Mouse (Mus musculus) C2C12 (cell line): ENCODE results near the gene Epsti1.

Source experiments
- CEBPB ChIP-seq: IDR thresholded peaks from one replicate; pipeline ENCODE4 v1.6.1; 2011; ENCODE audit warnings: low read depth, mild to moderate bottlenecking, control low read depth, moderate library complexity
- CTCF ChIP-seq: IDR thresholded peaks from one replicate; pipeline ENCODE4 v1.5.1; 2011; ENCODE audit not compliant: control insufficient read depth, insufficient read depth, insufficient read length
- FOSL1 ChIP-seq: IDR thresholded peaks from one replicate; pipeline ENCODE4 v1.8.0; 2011; ENCODE audit warnings: mild to moderate bottlenecking, low read length; ENCODE audit not compliant: poor library complexity, insufficient read depth, severe bottlenecking
- MAX ChIP-seq: IDR thresholded peaks from one replicate; pipeline ENCODE4 v1.6.1; 2011; ENCODE audit warnings: mild to moderate bottlenecking, control low read depth
- MYOD1 ChIP-seq: IDR thresholded peaks from one replicate; pipeline ENCODE4 v1.6.1; 2011; ENCODE audit warnings: low read depth; ENCODE audit not compliant: control insufficient read depth, insufficient read length
- MYOG ChIP-seq: IDR thresholded peaks from one replicate; pipeline ENCODE4 v1.6.1; 2011; ENCODE audit not compliant: control insufficient read depth, insufficient read length; ENCODE audit errors: extremely low read depth
- USF1 ChIP-seq: IDR thresholded peaks from one replicate; pipeline ENCODE4 v1.6.1; 2011; ENCODE audit warnings: low read depth, mild to moderate bottlenecking, control low read depth, moderate library complexity

GRCm38 (mm10) chr14:77860841-77861560, 43.0 kb upstream of the Epsti1 start:
- no peak for TF ChIP-seq CTCF
- TF ChIP-seq MYOD1 = no peak
- no peak for TF ChIP-seq USF1
- no peak for TF ChIP-seq FOSL1
- no peak for TF ChIP-seq MYOG
- no peak for TF ChIP-seq MAX
- TF ChIP-seq CEBPB = no peak
